Mouse (Mus musculus) lung, embryonic 15.5 days (tissue): ENCODE results near the gene Camkk2. TPM values are rescaled to one million over a fixed set of nuclear protein-coding genes. Genes with fewer than 3 reads are reported as not detected.

ENCODE experiments used
- ATAC-seq: fragments of 200-750 bp; cut with Nextera tagmentation; 2 replicates; pipeline ENCODE4 v1.8.0; 2017; ENCODE audit warnings: moderate number of reproducible peaks, borderline replicate concordance; ENCODE audit not compliant: low FRiP score, low TSS enrichment; ENCODE audit errors: extremely low read depth
- H3K27ac ChIP-seq: fragments of 300-500 bp; sonication (generic); 2 replicates; pipeline ENCODE4 v1.5.1; 2015; ENCODE audit warnings: moderate library complexity, mild to moderate bottlenecking, inconsistent platforms
- H3K27me3 ChIP-seq: fragments of 300-500 bp; sonication (generic); 2 replicates; pipeline ENCODE4 v1.6.1; 2015; ENCODE audit warnings: inconsistent platforms
- H3K36me3 ChIP-seq: fragments of 300-500 bp; sonication (generic); 2 replicates; pipeline ENCODE4 v1.6.1; 2015; ENCODE audit warnings: inconsistent platforms
- H3K4me1 ChIP-seq: fragments of 300-500 bp; sonication (generic); 2 replicates; pipeline ENCODE4 v1.6.1; 2015; ENCODE audit warnings: inconsistent platforms
- H3K4me2 ChIP-seq: fragments of 300-500 bp; sonication (generic); 2 replicates; pipeline ENCODE4 v1.6.1; 2015; ENCODE audit warnings: inconsistent platforms, mild to moderate bottlenecking, moderate library complexity
- H3K4me3 ChIP-seq: fragments of 300-500 bp; sonication (generic); 2 replicates; pipeline ENCODE4 v1.5.1; 2015; ENCODE audit warnings: mild to moderate bottlenecking, inconsistent platforms
- H3K9ac ChIP-seq: fragments of 300-500 bp; sonication (generic); 2 replicates; pipeline ENCODE4 v1.6.1; 2015; ENCODE audit warnings: inconsistent platforms
- H3K9me3 ChIP-seq: fragments of 300-500 bp; sonication (generic); 2 replicates; pipeline ENCODE4 v1.6.1; 2016; ENCODE audit warnings: inconsistent platforms
- WGBS: fragments of 180-500 bp; shearing (Covaris S2); methylation state at CpG from one replicate; pipeline ENCODE4 v1.1.7; 2015; 5-methylcytosine and 5-hydroxymethylcytosine counted together
- microRNA-seq: library from miRNA; unstranded; fragments of <30 nt; microRNA quantifications from one replicate; pipeline ENCODE4, GENCODE M21; 2016
- polyA plus RNA-seq: library from polyadenylated mRNA; unstranded; fragments of >200 nt; fragmentation: Nextera tagmentation; extraction: Ambion mirVana; gene quantifications from 2 replicates; pipeline ENCODE4 v1.2.1, GENCODE M21; 2015

The Camkk2 gene
- polyA plus RNA-seq, 1 experiment from 2014 or later: 36.4 TPM

DNA sequence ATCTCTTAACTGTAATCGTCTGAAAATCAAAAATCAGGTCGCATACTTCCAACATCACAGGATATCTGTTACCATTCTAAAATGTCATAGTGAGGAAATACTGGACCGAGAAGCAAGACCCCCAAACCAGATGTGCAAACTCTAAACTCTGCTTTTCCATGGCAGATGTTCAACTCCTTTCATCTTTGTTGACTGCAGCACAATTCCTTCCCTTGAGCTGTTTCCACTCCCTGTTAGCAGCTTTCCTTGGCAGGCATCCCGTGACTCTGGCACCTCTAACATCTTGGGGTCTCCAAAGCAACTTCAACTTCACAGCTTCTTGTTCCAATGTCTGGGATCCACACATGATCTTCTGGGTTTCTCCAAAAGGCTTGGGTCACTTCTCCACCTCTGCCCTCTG lies 91.8 kb downstream of the Camkk2 start:
- Histone ChIP-seq H3K36me3 (no peaks in the 10 kb centered on the region), H3K4me2 (no peak overlapping the region), H3K4me3 (no peak overlapping the region), H3K27me3 (no peaks in the 10 kb centered on the region), H3K9ac (no peak overlapping the region), H3K4me1 (no peaks in the 10 kb centered on the region), H3K27ac (no peak overlapping the region), H3K9me3 (no peaks in the 10 kb centered on the region)
- WGBS: 52% methylated on average over 4 of the region's 4 CpGs
- ATAC-seq: no peak

- WGBS: 64% methylated on average over 10 of the region's 10 CpGs
- ATAC-seq: no peak
- H3K9ac ChIP-seq: no peak overlapping the region
- H3K4me1 ChIP-seq: no peaks in the 10 kb centered on the region
- no peaks in the 10 kb centered on the region for H3K27me3 ChIP-seq
- no peaks in the 10 kb centered on the region for H3K9me3 ChIP-seq
- H3K36me3 ChIP-seq: no peaks in the 10 kb centered on the region
- no peak overlapping the region for H3K4me3 ChIP-seq
- no peak overlapping the region for H3K4me2 ChIP-seq
- no peak overlapping the region for H3K27ac ChIP-seq
These were observed 95.3 kb downstream of the Camkk2 start for GRCm38 (mm10) chr5:122683926-122684325.

DNA sequence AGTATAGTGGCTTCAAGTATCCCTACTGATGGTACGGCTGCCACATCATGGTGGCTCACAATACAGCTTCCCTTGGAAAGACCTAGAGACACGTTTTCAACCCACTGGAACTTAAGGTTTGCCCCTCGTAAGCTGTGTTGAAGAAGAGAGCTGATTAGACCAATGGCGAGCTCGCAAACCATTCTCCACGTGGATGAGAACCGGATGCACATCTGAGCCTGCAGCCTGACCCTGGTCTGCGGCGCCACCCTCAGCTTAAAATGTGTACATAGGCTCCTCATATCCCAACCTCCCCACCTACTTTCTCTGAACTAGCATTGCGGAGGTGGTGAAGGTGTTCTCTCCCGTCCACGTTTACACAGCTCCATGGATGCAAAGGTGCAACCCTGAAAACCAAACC lies 97.9 kb downstream of the Camkk2 start:
- H3K36me3 ChIP-seq: no peaks in the 10 kb centered on the region
- no peaks in the 10 kb centered on the region for H3K4me1 ChIP-seq
- no peak overlapping the region for H3K27ac ChIP-seq
- no peaks in the 10 kb centered on the region for H3K27me3 ChIP-seq
- no peak overlapping the region for H3K9ac ChIP-seq
- WGBS: 78% methylated on average over 12 of the region's 12 CpGs
- no peaks in the 10 kb centered on the region for H3K9me3 ChIP-seq
- H3K4me3 ChIP-seq: no peak overlapping the region
- no peak overlapping the region for H3K4me2 ChIP-seq
- no peak for ATAC-seq

Small RNAs within 50 kb of the gene (microRNA-seq; reads per million reads assigned to microRNA genes)
- not detected for gene Mir8115

Other genes with a start within 250 kb of the Camkk2 start
- 36.3 and 37.3 TPM in 2 replicates for gene Ift81, start 164.9 kb downstream of the Camkk2 start, polyA plus RNA-seq
- 3.1 and 3.3 TPM in 2 replicates for gene P2rx7, start 135.5 kb downstream of the Camkk2 start, polyA plus RNA-seq
- gene P2rx4, start 71.9 kb downstream of the Camkk2 start, polyA plus RNA-seq: 16.6 and 17.5 TPM in 2 replicates
- 431 and 432 TPM in 2 replicates for gene Anapc5, start 41.9 kb upstream of the Camkk2 start, polyA plus RNA-seq
- gene Rnf34, start 70.6 kb upstream of the Camkk2 start, polyA plus RNA-seq: 30.9 and 31.9 TPM in 2 replicates
- 36.4 and 38.1 TPM in 2 replicates for gene Kdm2b, start 210.4 kb upstream of the Camkk2 start, polyA plus RNA-seq
- gene Orai1, start 235.7 kb upstream of the Camkk2 start, polyA plus RNA-seq: 18.2 and 20.0 TPM in 2 replicates